Mouse (Mus musculus): ENCODE results near the gene Cacna1b.

DNA sequence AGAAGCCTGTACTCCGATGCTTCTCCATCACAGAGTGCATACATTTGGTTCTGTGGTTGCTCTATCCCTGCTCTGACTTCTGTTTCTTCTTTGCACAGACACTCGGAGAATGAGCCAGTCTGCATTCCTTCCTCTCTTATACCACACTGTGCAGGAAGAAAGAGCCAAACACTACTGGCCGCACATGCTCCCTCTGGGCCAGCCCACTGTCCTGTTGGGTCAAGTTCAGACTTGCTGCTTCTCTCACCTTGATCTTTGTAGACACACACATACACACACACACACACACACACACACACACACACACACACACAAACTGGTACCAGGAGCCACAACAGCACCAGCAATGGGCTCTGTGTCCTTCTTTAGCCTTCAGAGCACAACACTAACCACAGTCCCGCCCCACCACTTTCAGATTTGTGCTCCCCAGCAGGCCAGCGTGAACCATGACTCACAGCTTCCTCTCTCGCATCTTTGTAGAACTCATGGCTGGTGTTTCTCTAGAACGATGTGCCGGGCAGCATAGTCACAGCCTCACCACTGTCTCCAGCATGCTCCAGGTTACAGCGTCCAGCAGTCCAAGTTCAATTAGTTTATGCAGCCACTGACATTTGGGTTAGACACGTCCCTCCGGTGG lies 13.1 kb upstream of the Cacna1b start:
- TF ChIP-seq POLR2A (IDR thresholded peaks at IDR 0.05; ENCODE audit: insufficient read length, low read depth) (no peak), MAX (IDR thresholded peaks at IDR 0.05; ENCODE audit: low read depth) (no peak), MYOD1 (IDR thresholded peaks at IDR 0.05; ENCODE audit: control insufficient read depth in 1 of 3, insufficient read length in 2 of 3, low read depth in 2 of 3) (no peak), POLR2AphosphoS2 (IDR thresholded peaks at IDR 0.05; ENCODE audit: insufficient read length, low read depth) (no peak), TCF12 (IDR thresholded peaks at IDR 0.05; ENCODE audit: insufficient read depth, poor library complexity, severe bottlenecking) (no peak), USF1 (IDR thresholded peaks at IDR 0.05; ENCODE audit: low read depth) (no peak), CEBPB (IDR thresholded peaks at IDR 0.05; ENCODE audit: insufficient read depth, poor library complexity, severe bottlenecking) (no peak), E2F4 (IDR thresholded peaks at IDR 0.05; ENCODE audit: insufficient read depth) (no peak), MYOG (IDR thresholded peaks at IDR 0.05; ENCODE audit: control insufficient read depth in 1 of 3, insufficient read depth in 1 of 3, insufficient read length in 2 of 3, low read depth in 2 of 3) (no peak), SRF (IDR thresholded peaks at IDR 0.05; ENCODE audit: control insufficient read depth, insufficient read length, low read depth) (no peak), REST (IDR thresholded peaks at IDR 0.05; ENCODE audit: insufficient read depth, insufficient read length) (no peak), TCF3 (IDR thresholded peaks at IDR 0.05; ENCODE audit: insufficient read length, low read depth) (no peak)
